Mouse (Mus musculus) liver, adult 2 months (tissue): ENCODE measurements around the gene Porcn.

Experiments
- CTCF ChIP-seq: fragments of 200-500 bp; IDR thresholded peaks from 2 replicates; pipeline ENCODE4 v1.5.1; 2011; ENCODE audit warnings: low read depth, low read length, control low read depth
- POLR2A ChIP-seq: fragments of 200-500 bp; IDR thresholded peaks from 2 replicates; pipeline ENCODE4 v1.6.1; 2011; ENCODE audit warnings: low read length, control low read depth; ENCODE audit not compliant: insufficient read depth; ENCODE audit errors: extremely low read depth

GRCm38 (mm10) chrX:8255807-8256206, 49.5 kb upstream of the Porcn start:
- TF ChIP-seq CTCF: no peak
- TF ChIP-seq POLR2A: no peak
